Mouse (Mus musculus) lung, postnatal 0 days (tissue): ENCODE measurements around the gene Cd109.

Experiments
- CTCF ChIP-seq: IDR thresholded peaks from 2 replicates; pipeline ENCODE4 v1.5.1; 2016; ENCODE audit warnings: antibody characterized with exemption, mild to moderate bottlenecking
- EP300 ChIP-seq: IDR thresholded peaks from 2 replicates; pipeline ENCODE4 v1.6.1; 2016; ENCODE audit warnings: antibody characterized with exemption, mild to moderate bottlenecking, control low read depth

- TF ChIP-seq CTCF (no peak), EP300 (peak; percentile 84)
Observed at GRCm38 (mm10) chr9:78631755-78632434, 16.5 kb downstream of the Cd109 start.
